Mouse (Mus musculus) neutrophil, adult 5-6 weeks (primary cell): ENCODE results near the gene Pank3. TPM values are rescaled to one million over a fixed set of nuclear protein-coding genes. Genes with fewer than 3 reads are reported as not detected.
"Not testable (repeated sequence)": the region's sequence is repeated elsewhere in the genome, so short reads cannot be mapped to it uniquely, and the experiment has no call there.

Source experiments
- ATAC-seq: fragments of 151-379, 151-347 bp; 2 replicates; pipeline ENCODE4 v1.8.0; 2017; ENCODE audit warnings: mild to moderate bottlenecking, moderate TSS enrichment; ENCODE audit not compliant: insufficient number of reproducible peaks, poor library complexity, low FRiP score, severe bottlenecking; ENCODE audit errors: extremely low read depth
- total RNA-seq: library from RNA; stranded (forward); fragments of 200-1000 nt; gene quantifications from 2 replicates; pipeline ENCODE4 v1.2.3, GENCODE M21; 2017

The Pank3 gene
- total RNA-seq, 1 experiment from 2014 or later, result 35.1 TPM

- no peak for ATAC-seq
Measured at GRCm38 (mm10) chr11:35770741-35771504, 1.6 kb downstream of the Pank3 start.

GRCm38 (mm10) chr11:35775606-35776005 is 6.3 kb downstream of the Pank3 start:
- ATAC-seq, result no peak

GRCm38 (mm10) chr11:35776452-35776851 is 7.2 kb downstream of the Pank3 start:
- no peak for ATAC-seq

GRCm38 (mm10) chr11:35780336-35780735 is 11.1 kb downstream of the Pank3 start:
- ATAC-seq, result no peak

GRCm38 (mm10) chr11:35782444-35782843 is 13.2 kb downstream of the Pank3 start:
- no peak for ATAC-seq

GRCm38 (mm10) chr11:35783038-35783437 is 13.8 kb downstream of the Pank3 start:
- ATAC-seq, result no peak

- no peak for ATAC-seq
Measured at GRCm38 (mm10) chr11:35784002-35784401, 14.7 kb downstream of the Pank3 start.

- ATAC-seq, result no peak
Measured at GRCm38 (mm10) chr11:35784537-35784936, 15.3 kb downstream of the Pank3 start.

GRCm38 (mm10) chr11:35788443-35788842 is 19.2 kb downstream of the Pank3 start:
- no peak for ATAC-seq

- ATAC-seq, result not testable (repeated sequence)
Measured at GRCm38 (mm10) chr11:35792800-35793199, 23.5 kb downstream of the Pank3 start.

GRCm38 (mm10) chr11:35797751-35798494 is 28.6 kb downstream of the Pank3 start:
- ATAC-seq, result no peak

GRCm38 (mm10) chr11:35798495-35798820 is 29.2 kb downstream of the Pank3 start:
- no peak for ATAC-seq

- no peak for ATAC-seq
Measured at GRCm38 (mm10) chr11:35798874-35799273, 29.6 kb downstream of the Pank3 start, which contains the start of gene Fbll1. Gene Fbll1 (minus strand): TSS chr11:35798884.

GRCm38 (mm10) chr11:35801332-35801731 is 32.0 kb downstream of the Pank3 start:
- ATAC-seq, result no peak

- ATAC-seq, result no peak
Measured at GRCm38 (mm10) chr11:35811458-35811857, 42.2 kb downstream of the Pank3 start.

- ATAC-seq, result no peak
Measured at GRCm38 (mm10) chr11:35816316-35816715, 47.0 kb downstream of the Pank3 start.

GRCm38 (mm10) chr11:35827714-35828113 is 58.4 kb downstream of the Pank3 start:
- peak; percentile 70 for ATAC-seq

- ATAC-seq, result no peak
Measured at GRCm38 (mm10) chr11:35832139-35832538, 62.9 kb downstream of the Pank3 start.

GRCm38 (mm10) chr11:35833270-35833669 is 64.0 kb downstream of the Pank3 start:
- no peak for ATAC-seq

GRCm38 (mm10) chr11:35834022-35834760 is 64.9 kb downstream of the Pank3 start, which contains the start of gene Rars:
Gene Rars (minus strand): TSS chr11:35834506.
- peak; percentile 96 for ATAC-seq
